Mouse (Mus musculus) myocyte (in vitro differentiated cells): ENCODE results near the gene Itpr2. TPM values are rescaled to one million over a fixed set of nuclear protein-coding genes. Genes with fewer than 3 reads are reported as not detected.

Experiments used
- H3K27me3 ChIP-seq: one replicate; pipeline ENCODE4 v1.6.1; 2011; ENCODE audit not compliant: control insufficient read depth, insufficient read depth, insufficient read length
- H3K36me3 ChIP-seq: one replicate; pipeline ENCODE4 v1.6.1; 2011; ENCODE audit not compliant: control insufficient read depth, insufficient read depth
- H3K4me2 ChIP-seq: one replicate; pipeline ENCODE4 v1.6.1; 2011; ENCODE audit warnings: low read depth, control low read depth
- H3K4me3 ChIP-seq: one replicate; pipeline ENCODE4 v1.5.1; 2011; ENCODE audit warnings: mild to moderate bottlenecking, control low read depth, moderate library complexity
- H3K79me2 ChIP-seq: one replicate; pipeline ENCODE4 v1.6.1; 2011; ENCODE audit not compliant: control insufficient read depth, insufficient read depth
- H3ac ChIP-seq: one replicate; pipeline ENCODE4 v1.6.1; 2011; ENCODE audit not compliant: control insufficient read depth, insufficient read length
- CEBPB ChIP-seq: IDR thresholded peaks from 2 replicates; pipeline ENCODE4 v1.6.1; 2011; ENCODE audit warnings: mild to moderate bottlenecking, moderate library complexity; ENCODE audit not compliant: poor library complexity, insufficient read depth, severe bottlenecking
- E2F4 ChIP-seq: IDR thresholded peaks from one replicate; pipeline ENCODE4 v1.6.1; 2011; ENCODE audit warnings: mild to moderate bottlenecking, control low read depth, moderate library complexity; ENCODE audit not compliant: insufficient read depth
- MAX ChIP-seq: IDR thresholded peaks from one replicate; pipeline ENCODE4 v1.6.1; 2011; ENCODE audit warnings: low read depth, mild to moderate bottlenecking, control low read depth
- MYOD1 ChIP-seq, 3 experiments: IDR thresholded peaks; one replicate each; pipeline ENCODE4 v1.6.1; 2011; ENCODE audit warnings: control low read depth in 2 of 3, low read depth in 2 of 3, mild to moderate bottlenecking in 2 of 3, moderate library complexity in 1 of 3; ENCODE audit not compliant: insufficient read length in 2 of 3, control insufficient read depth in 1 of 3
- MYOG ChIP-seq, 3 experiments: IDR thresholded peaks; one replicate each; pipeline ENCODE4 v1.6.1; 2011; ENCODE audit warnings: control low read depth in 2 of 3, low read depth in 2 of 3, mild to moderate bottlenecking in 2 of 3; ENCODE audit not compliant: insufficient read length in 2 of 3, control insufficient read depth in 1 of 3, insufficient read depth in 1 of 3
- POLR2A ChIP-seq: IDR thresholded peaks from one replicate; pipeline ENCODE4 v1.6.1; 2011; ENCODE audit warnings: low read depth, mild to moderate bottlenecking, control low read depth, moderate library complexity; ENCODE audit not compliant: insufficient read length
- POLR2AphosphoS2 ChIP-seq: IDR thresholded peaks from one replicate; pipeline ENCODE4 v1.6.1; 2011; ENCODE audit warnings: low read depth, control low read depth; ENCODE audit not compliant: insufficient read length
- REST ChIP-seq: IDR thresholded peaks from one replicate; pipeline ENCODE4 v1.6.1; 2011; ENCODE audit warnings: mild to moderate bottlenecking, control low read depth, moderate library complexity; ENCODE audit not compliant: insufficient read depth, insufficient read length
- SRF ChIP-seq: IDR thresholded peaks from one replicate; pipeline ENCODE4 v1.6.1; 2011; ENCODE audit warnings: low read depth; ENCODE audit not compliant: control insufficient read depth, insufficient read length
- TCF12 ChIP-seq: IDR thresholded peaks from one replicate; pipeline ENCODE4 v1.6.1; 2011; ENCODE audit warnings: mild to moderate bottlenecking, control low read depth; ENCODE audit not compliant: poor library complexity, insufficient read depth, severe bottlenecking
- TCF3 ChIP-seq: IDR thresholded peaks from one replicate; pipeline ENCODE4 v1.6.1; 2011; ENCODE audit warnings: low read depth, control low read depth; ENCODE audit not compliant: insufficient read length
- USF1 ChIP-seq: IDR thresholded peaks from one replicate; pipeline ENCODE4 v1.6.1; 2011; ENCODE audit warnings: low read depth, mild to moderate bottlenecking, control low read depth, moderate library complexity
- polyA plus RNA-seq: library from polyadenylated mRNA; unstranded; fragments of >200 nt; fragmentation: generic; extraction: Trizol; gene quantifications from one replicate; pipeline ENCODE4 v1.2.1, GENCODE M21; 2012; ENCODE audit warnings: missing spikeins

Itpr2 gene
- polyA plus RNA-seq, 1 experiment, result 4.7 TPM

- no peak overlapping the region for H3K4me3 ChIP-seq
- TF ChIP-seq MYOG (IDR thresholded peaks at IDR 0.05; ENCODE audit: control insufficient read depth in 1 of 3, insufficient read depth in 1 of 3, insufficient read length in 2 of 3, low read depth in 2 of 3), result no peak
- TF ChIP-seq CEBPB, result no peak
- no peak for TF ChIP-seq POLR2AphosphoS2
- no peak for TF ChIP-seq MYOD1 (IDR thresholded peaks at IDR 0.05; ENCODE audit: control insufficient read depth in 1 of 3, insufficient read length in 2 of 3, low read depth in 2 of 3)
- no peak for TF ChIP-seq POLR2A
- no peak for TF ChIP-seq MAX
- no peak for TF ChIP-seq USF1
- no peak for TF ChIP-seq SRF
- no peak for TF ChIP-seq E2F4
- peaks cover 3% of the 10 kb centered on the region for H3K36me3 ChIP-seq
- H3K79me2 ChIP-seq, result no peaks in the 10 kb centered on the region
- H3ac ChIP-seq, result no peak overlapping the region
- H3K27me3 ChIP-seq, result no peaks in the 10 kb centered on the region
- no peak overlapping the region for H3K4me2 ChIP-seq
Measured at GRCm38 (mm10) chr6:146343671-146344384, 158.2 kb downstream of the Itpr2 start.

- no peak for TF ChIP-seq MYOG (IDR thresholded peaks at IDR 0.05; ENCODE audit: control insufficient read depth in 1 of 3, insufficient read depth in 1 of 3, insufficient read length in 2 of 3, low read depth in 2 of 3)
- no peak for TF ChIP-seq CEBPB
- TF ChIP-seq POLR2AphosphoS2, result no peak
- no peak for TF ChIP-seq TCF3
- no peak for TF ChIP-seq USF1
- no peak for TF ChIP-seq TCF12
- no peak for TF ChIP-seq SRF
- no peak for TF ChIP-seq REST
- no peak for TF ChIP-seq MYOD1 (IDR thresholded peaks at IDR 0.05; ENCODE audit: control insufficient read depth in 1 of 3, insufficient read length in 2 of 3, low read depth in 2 of 3)
- TF ChIP-seq E2F4, result no peak
- no peak for TF ChIP-seq POLR2A
- no peak for TF ChIP-seq MAX
- Histone ChIP-seq H3K4me3 (no peak overlapping the region), H3K79me2 (no peaks in the 10 kb centered on the region), H3K36me3 (no peaks in the 10 kb centered on the region), H3K27me3 (no peaks in the 10 kb centered on the region), H3K4me2 (no peak overlapping the region), H3ac (no peak overlapping the region)
Measured at GRCm38 (mm10) chr6:146342995-146343394, 159.0 kb downstream of the Itpr2 start.

DNA sequence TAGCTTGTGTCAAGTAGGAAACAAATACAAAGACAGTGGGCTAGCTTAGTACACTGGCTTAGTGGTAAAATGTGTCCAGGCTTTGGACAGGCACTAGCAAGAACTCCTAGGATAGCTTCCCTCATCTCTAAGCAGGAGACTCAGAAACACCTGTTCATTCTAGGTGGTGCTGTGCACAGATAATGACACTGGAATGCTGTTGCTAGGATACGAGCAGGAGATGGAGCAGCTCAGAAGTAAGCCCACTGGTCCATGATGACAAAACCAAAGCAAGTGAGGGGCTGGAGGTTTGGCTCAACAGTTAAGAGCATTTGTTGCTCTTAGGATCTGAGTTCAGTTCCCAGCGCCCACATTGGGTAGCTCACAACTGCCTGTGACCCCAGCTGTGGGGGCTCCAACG lies 160.1 kb downstream of the Itpr2 start:
- Histone ChIP-seq H3ac (no peak overlapping the region), H3K27me3 (no peaks in the 10 kb centered on the region), H3K79me2 (no peaks in the 10 kb centered on the region), H3K36me3 (no peaks in the 10 kb centered on the region), H3K4me2 (no peak overlapping the region), H3K4me3 (no peak overlapping the region)
- TF ChIP-seq POLR2A, result no peak
- TF ChIP-seq MYOG (IDR thresholded peaks at IDR 0.05; ENCODE audit: control insufficient read depth in 1 of 3, insufficient read depth in 1 of 3, insufficient read length in 2 of 3, low read depth in 2 of 3), result no peak
- no peak for TF ChIP-seq TCF3
- no peak for TF ChIP-seq MYOD1 (IDR thresholded peaks at IDR 0.05; ENCODE audit: control insufficient read depth in 1 of 3, insufficient read length in 2 of 3, low read depth in 2 of 3)
- no peak for TF ChIP-seq MAX
- no peak for TF ChIP-seq E2F4
- no peak for TF ChIP-seq TCF12
- no peak for TF ChIP-seq REST
- no peak for TF ChIP-seq POLR2AphosphoS2
- no peak for TF ChIP-seq SRF
- TF ChIP-seq CEBPB, result no peak
- no peak for TF ChIP-seq USF1

DNA sequence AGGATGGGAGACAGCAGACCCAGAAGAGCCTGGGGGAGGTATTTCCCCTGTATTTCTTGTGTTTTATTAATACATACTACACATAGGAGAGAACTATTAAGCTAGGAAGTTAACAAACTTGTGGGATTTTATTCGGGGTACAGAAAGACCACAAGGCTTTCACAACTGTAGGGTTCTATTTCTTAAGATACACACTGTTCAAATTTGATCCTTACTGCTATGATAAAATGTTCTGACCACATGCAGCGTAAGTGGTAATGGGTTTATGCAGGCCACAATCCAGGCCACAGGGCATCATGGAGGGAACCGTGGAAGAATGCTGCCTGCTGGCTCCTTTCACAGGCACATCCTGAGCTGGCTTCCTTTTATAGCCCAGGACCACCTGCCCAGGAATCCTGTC lies 160.6 kb downstream of the Itpr2 start:
- H3K79me2 ChIP-seq, result no peaks in the 10 kb centered on the region
- no peaks in the 10 kb centered on the region for H3K36me3 ChIP-seq
- H3K27me3 ChIP-seq, result no peaks in the 10 kb centered on the region
- H3K4me3 ChIP-seq, result no peak overlapping the region
- no peak overlapping the region for H3K4me2 ChIP-seq
- no peak for TF ChIP-seq POLR2A
- no peak for TF ChIP-seq MYOG (IDR thresholded peaks at IDR 0.05; ENCODE audit: control insufficient read depth in 1 of 3, insufficient read depth in 1 of 3, insufficient read length in 2 of 3, low read depth in 2 of 3)
- TF ChIP-seq REST, result no peak
- no peak for TF ChIP-seq USF1
- TF ChIP-seq E2F4, result no peak
- no peak for TF ChIP-seq TCF3
- no peak for TF ChIP-seq MAX
- H3ac ChIP-seq, result no peak overlapping the region

DNA sequence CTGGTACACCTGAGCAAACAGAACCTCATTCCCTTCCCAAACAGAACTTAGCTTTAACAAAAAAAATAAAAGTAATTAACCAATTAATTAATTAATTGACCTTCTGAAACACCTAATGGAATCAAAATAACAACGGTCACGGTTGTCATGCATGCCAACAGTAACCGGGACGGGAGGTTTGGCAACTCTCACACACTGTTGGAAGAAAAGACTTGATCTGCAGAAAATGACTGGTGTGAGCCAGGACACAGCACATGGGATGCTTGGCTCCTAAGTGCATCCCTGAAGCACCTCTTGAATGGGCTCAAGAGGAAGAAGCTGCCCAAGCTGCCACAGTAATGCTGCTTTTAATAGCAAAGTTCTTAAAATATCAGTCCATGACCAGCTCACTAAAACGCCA lies 161.1 kb downstream of the Itpr2 start:
- Histone ChIP-seq H3K36me3 (no peaks in the 10 kb centered on the region), H3ac (no peak overlapping the region), H3K4me3 (no peak overlapping the region), H3K79me2 (no peaks in the 10 kb centered on the region), H3K4me2 (no peak overlapping the region), H3K27me3 (no peaks in the 10 kb centered on the region)
- TF ChIP-seq CEBPB (no peak), MYOG (IDR thresholded peaks at IDR 0.05; ENCODE audit: control insufficient read depth in 1 of 3, insufficient read depth in 1 of 3, insufficient read length in 2 of 3, low read depth in 2 of 3) (no peak), MAX (no peak)
